Mouse (Mus musculus) MEL (cell line): ENCODE results near the gene Ppard.

Experiments used
- MAFK ChIP-seq: IDR thresholded peaks from 2 replicates; pipeline ENCODE4 v1.6.1; 2011; ENCODE audit warnings: low read depth, mild to moderate bottlenecking, low read length, improper control_type of control experiment, borderline replicate concordance
- NRF1 ChIP-seq: IDR thresholded peaks from 2 replicates; pipeline ENCODE4 v1.6.1; 2014; ENCODE audit warnings: low read depth, mild to moderate bottlenecking, inconsistent platforms, low read length, improper control_type of control experiment, moderate library complexity; ENCODE audit not compliant: poor library complexity, insufficient read depth, severe bottlenecking
- POLR2A ChIP-seq, 2 experiments: IDR thresholded peaks; 2 replicates each; pipeline ENCODE4 v1.6.1; 2011 to 2012; ENCODE audit warnings: low read length in 2 of 2, mild to moderate bottlenecking in 2 of 2, control low read depth in 1 of 2, improper control_type of control experiment in 1 of 2, low read depth in 1 of 2, moderate library complexity in 1 of 2; ENCODE audit not compliant: control insufficient read depth in 1 of 2, insufficient read depth in 1 of 2, poor library complexity in 1 of 2
- TAL1 ChIP-seq: IDR thresholded peaks from 2 replicates; pipeline ENCODE4 v1.6.1; 2012; ENCODE audit warnings: mild to moderate bottlenecking, inconsistent platforms, low read length, moderate library complexity, mixed read lengths
- UBTF ChIP-seq: IDR thresholded peaks from 2 replicates; pipeline ENCODE4 v1.6.1; 2012; ENCODE audit warnings: low read depth, mild to moderate bottlenecking, inconsistent platforms, low read length, improper control_type of control experiment, moderate library complexity, borderline replicate concordance; ENCODE audit not compliant: insufficient read depth
- ZNF384 ChIP-seq: IDR thresholded peaks from 2 replicates; pipeline ENCODE4 v1.6.1; 2012; ENCODE audit warnings: low read depth, mild to moderate bottlenecking, inconsistent platforms, low read length, improper control_type of control experiment

GRCm38 (mm10) chr17:28332113-28332914 lies 99.8 kb downstream of the Ppard start:
- peak; percentile 11 to 14; a peak in 1 of 4 replicates for TF ChIP-seq POLR2A (IDR thresholded peaks at IDR 0.05; ENCODE audit: control insufficient read depth in 1 of 2, insufficient read depth in 1 of 2, low read depth in 1 of 2, low read length in 2 of 2, poor library complexity in 1 of 2)
- TF ChIP-seq UBTF: no peak
- no peak for TF ChIP-seq NRF1
- no peak for TF ChIP-seq ZNF384
- no peak for TF ChIP-seq MAFK
- no peak for TF ChIP-seq TAL1
